In the genomic region with DNA sequence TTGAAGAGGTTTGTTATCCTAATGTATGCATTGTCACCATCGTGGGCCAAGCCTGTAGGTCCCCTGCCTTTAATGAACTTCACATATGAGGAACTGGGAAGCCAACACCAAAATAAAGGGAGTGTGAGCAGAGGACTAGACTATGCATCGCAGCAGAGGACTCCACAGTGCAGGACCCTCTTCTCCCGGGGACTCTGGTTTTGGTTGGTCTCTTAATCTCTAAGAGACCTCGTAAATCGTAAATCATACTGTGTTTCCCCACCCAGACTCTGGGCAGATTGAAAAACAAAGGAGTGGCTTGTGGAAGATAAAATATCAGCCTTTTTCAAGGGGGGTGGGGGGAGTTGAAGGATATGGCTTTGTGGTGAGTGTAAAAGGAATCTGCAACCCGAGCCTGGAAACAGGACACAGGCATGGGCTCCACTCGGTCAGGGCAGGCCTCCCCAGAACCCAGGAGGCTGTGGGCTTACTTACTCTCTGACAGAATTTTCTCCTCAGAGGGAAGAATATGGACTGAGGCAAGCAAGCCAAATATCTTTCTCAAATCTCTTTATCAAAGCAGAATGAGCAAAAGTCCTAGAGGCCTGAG, we compare ENCODE assay signal across 16 mouse cellular contexts.
A peak's percentile ranks its signal among the peaks of the same experiment; 100 is the strongest.
DNase-seq lines count a peak whose midpoint lies in the region; ATAC-seq and TF ChIP-seq lines count a peak whose summit lies in the region.
"Had no signal": no experiment of that assay in that cellular context is flagged by ENCODE, and none has a peak within 500 bp of the region (broad histone marks: within the 10 kb centered on the region; RNA-seq: fewer than 3 reads in every experiment).

No protein-coding gene starts in this region.

- H3K9me3 ChIP-seq in heart, embryonic 14.5 days (ENCODE audit: control insufficient read depth, low read length): peaks cover 8% of the 10 kb centered on the region; the same call in 1 of the 2 replicates
- no peaks in the 10 kb centered on the region for H3K9me3 ChIP-seq in heart, embryonic 10.5 days
- no peaks in the 10 kb centered on the region for H3K9me3 ChIP-seq in neural tube, embryonic 15.5 days (replicated peaks)
- H3K9me3 ChIP-seq in limb, embryonic 11.5 days (ENCODE audit: control insufficient read depth, low read length): no peaks in the 10 kb centered on the region
- H3K9me3 ChIP-seq in stomach, postnatal 0 days (ENCODE audit: control insufficient read depth, low read length): no peaks in the 10 kb centered on the region
- H3K9me3 ChIP-seq: forebrain, embryonic 12.5 days had no signal

- 36% methylated on average over 7 of the region's 7 CpGs for WGBS in heart, embryonic 14.5 days
- WGBS in heart, embryonic 10.5 days: 39% methylated on average over 7 of the region's 7 CpGs
- 70% methylated on average over 7 of the region's 7 CpGs for WGBS in neural tube, embryonic 15.5 days
- WGBS in limb, embryonic 11.5 days: 49% methylated on average over 7 of the region's 7 CpGs
- 20% methylated on average over 7 of the region's 7 CpGs for WGBS in stomach, postnatal 0 days

- H3K9ac ChIP-seq in heart, embryonic 14.5 days (ENCODE audit: low read length): 0 out of 2 replicates have a peak overlapping the region, but pooled peaks have one; percentile 16
- H3K9ac ChIP-seq in neural tube, embryonic 15.5 days (replicated peaks): no peak overlapping the region
- H3K9ac ChIP-seq in limb, embryonic 11.5 days (ENCODE audit: low read length): no peak overlapping the region
- no peak overlapping the region for H3K9ac ChIP-seq in stomach, postnatal 0 days (ENCODE audit: low read length)
- H3K9ac ChIP-seq: forebrain, embryonic 12.5 days; midbrain, embryonic 12.5 days had no signal

- H3K4me3 ChIP-seq in heart, embryonic 14.5 days (ENCODE audit: control insufficient read depth in 1 of 2, insufficient read depth in 1 of 2, low read depth in 1 of 2, low read length in 2 of 2): no peak overlapping the region
- H3K4me3 ChIP-seq in heart, embryonic 10.5 days: no peak overlapping the region
- H3K4me3 ChIP-seq in neural tube, embryonic 15.5 days (replicated peaks): no peak overlapping the region
- H3K4me3 ChIP-seq in limb, embryonic 11.5 days (ENCODE audit: low read depth, low read length): no peak overlapping the region
- H3K4me3 ChIP-seq in stomach, postnatal 0 days (ENCODE audit: low read depth, low read length): no peak overlapping the region
- H3K4me3 ChIP-seq: forebrain, embryonic 12.5 days; hindbrain, embryonic 10.5 days; midbrain, embryonic 12.5 days had no signal

- H3K4me1 ChIP-seq in heart, embryonic 14.5 days (ENCODE audit: control insufficient read depth in 2 of 2, insufficient read depth in 2 of 2, low read length in 2 of 2): peaks cover 6 to 15% of the 10 kb centered on the region in 2 experiments
- no peaks in the 10 kb centered on the region; the same call in 1 of the 2 replicates for H3K4me1 ChIP-seq in heart, embryonic 10.5 days
- H3K4me1 ChIP-seq in neural tube, embryonic 15.5 days: no peaks in the 10 kb centered on the region
- peaks cover 3% of the 10 kb centered on the region; the same call in 1 of the 2 replicates for H3K4me1 ChIP-seq in limb, embryonic 11.5 days (ENCODE audit: control insufficient read depth, insufficient read depth, low read length)
- no peaks in the 10 kb centered on the region for H3K4me1 ChIP-seq in stomach, postnatal 0 days (replicated peaks; ENCODE audit: control insufficient read depth, insufficient read depth)
- H3K4me1 ChIP-seq: hindbrain, embryonic 10.5 days had no signal

- no peaks in the 10 kb centered on the region for H3K27me3 ChIP-seq in heart, embryonic 14.5 days (ENCODE audit: control insufficient read depth, insufficient read depth, low read length)
- no peaks in the 10 kb centered on the region for H3K27me3 ChIP-seq in heart, embryonic 10.5 days (ENCODE audit: insufficient read depth, poor library complexity, severe bottlenecking)
- H3K27me3 ChIP-seq in neural tube, embryonic 15.5 days (replicated peaks): no peaks in the 10 kb centered on the region
- no peaks in the 10 kb centered on the region for H3K27me3 ChIP-seq in limb, embryonic 11.5 days (ENCODE audit: control insufficient read depth, insufficient read depth, low read length)
- H3K27me3 ChIP-seq in stomach, postnatal 0 days (ENCODE audit: control insufficient read depth, insufficient read depth, low read length): no peaks in the 10 kb centered on the region
- H3K27me3 ChIP-seq: CH12.LX; forebrain, embryonic 12.5 days; midbrain, embryonic 12.5 days had no signal

- DNase-seq in heart, embryonic 10.5 days (ENCODE audit: low spot score): no peak
- peak; percentile 19 for DNase-seq in neural tube, embryonic 10.5 days (ENCODE audit: extremely low spot score, low spot score)
- no peak for DNase-seq in limb, embryonic 11.5 days (ENCODE audit: low spot score)
- peak; percentile 23 for DNase-seq in stomach, postnatal 0 days (ENCODE audit: low spot score)
- no peak for DNase-seq in cerebellum, adult 8-10 months
- DNase-seq: adrenal gland, postnatal 10 days; cerebellum, postnatal 10 days; kidney, adult 18-20 months; right cerebral cortex, postnatal 14 days had no signal

- peak overlapping the region; percentile 22 to 24; a peak in 2 of 4 replicates for H3K27ac ChIP-seq in heart, embryonic 14.5 days (replicated peaks in 1 of 2; ENCODE audit: control insufficient read depth in 1 of 2, insufficient read depth in 1 of 2, low read depth in 2 of 2, low read length in 2 of 2)
- H3K27ac ChIP-seq in heart, embryonic 10.5 days: no peak overlapping the region
- H3K27ac ChIP-seq in neural tube, embryonic 15.5 days (replicated peaks): no peak overlapping the region
- no peak overlapping the region for H3K27ac ChIP-seq in limb, embryonic 11.5 days (replicated peaks; ENCODE audit: low read depth, low read length)
- no peak overlapping the region for H3K27ac ChIP-seq in stomach, postnatal 0 days (replicated peaks)
- H3K27ac ChIP-seq: forebrain, embryonic 12.5 days; hindbrain, embryonic 10.5 days; midbrain, embryonic 12.5 days had no signal

- no peak for TF ChIP-seq CTCF in stomach, postnatal 0 days (IDR thresholded peaks at IDR 0.05; ENCODE audit: low read depth)

- TF ChIP-seq EP300 in stomach, postnatal 0 days (optimal IDR thresholded peaks at IDR 0.05): no peak

- ATAC-seq in heart, embryonic 14.5 days (ENCODE audit: insufficient number of reproducible peaks, insufficient read depth, low FRiP score, low read depth): no peak
- ATAC-seq in neural tube, embryonic 15.5 days (ENCODE audit: low FRiP score): no peak
- peak; percentile 68; the same call in 1 of the 2 replicates for ATAC-seq in limb, embryonic 11.5 days (ENCODE audit: insufficient number of reproducible peaks, low FRiP score, low TSS enrichment, low read depth)
- no peak for ATAC-seq in stomach, postnatal 0 days (ENCODE audit: low FRiP score, low TSS enrichment)
- no peak for ATAC-seq in inflammation-experienced regulatory T-cells, adult 6 months

- H3K4me2 ChIP-seq in heart, embryonic 14.5 days (ENCODE audit: low read length): no peak overlapping the region
- H3K4me2 ChIP-seq in neural tube, embryonic 15.5 days: no peak overlapping the region
- H3K4me2 ChIP-seq in limb, embryonic 11.5 days (ENCODE audit: low read depth, severe bottlenecking): no peak overlapping the region
- H3K4me2 ChIP-seq in stomach, postnatal 0 days (replicated peaks; ENCODE audit: low read depth): no peak overlapping the region
- H3K4me2 ChIP-seq: forebrain, embryonic 12.5 days; midbrain, embryonic 12.5 days had no signal

- no peaks in the 10 kb centered on the region for H3K36me3 ChIP-seq in heart, embryonic 14.5 days (ENCODE audit: control insufficient read depth, insufficient read depth, low read length)
- no peaks in the 10 kb centered on the region for H3K36me3 ChIP-seq in heart, embryonic 10.5 days
- no peaks in the 10 kb centered on the region for H3K36me3 ChIP-seq in neural tube, embryonic 15.5 days
- H3K36me3 ChIP-seq in limb, embryonic 11.5 days (ENCODE audit: control insufficient read depth, insufficient read depth, low read length): no peaks in the 10 kb centered on the region
- H3K36me3 ChIP-seq in stomach, postnatal 0 days (ENCODE audit: control insufficient read depth, insufficient read depth, low read length): no peaks in the 10 kb centered on the region
- H3K36me3 ChIP-seq: forebrain, embryonic 12.5 days; hindbrain, embryonic 10.5 days; midbrain, embryonic 12.5 days had no signal

Comparison
In these comparisons a context has a peak if more than half of its experiments do, and no peak if none do; other contexts are left out.
1. H3K27ac ChIP-seq: peak in heart, embryonic 14.5 days (2 of 2); none in heart, embryonic 10.5 days (single experiment), neural tube, embryonic 15.5 days (single experiment), limb, embryonic 11.5 days (single experiment) and stomach, postnatal 0 days (single experiment).
2. DNase-seq: peak in neural tube, embryonic 10.5 days (single experiment) and stomach, postnatal 0 days (single experiment); none in heart, embryonic 10.5 days (single experiment), limb, embryonic 11.5 days (single experiment) and cerebellum, adult 8-10 months (single experiment).